Mouse (Mus musculus): Measurements from ENCODE around the gene Gm3033.
"Not testable (repeated sequence)": the region's sequence is repeated elsewhere in the genome, so short reads cannot be mapped to it uniquely, and the experiment has no call there.

Gene Gm3033

DNA sequence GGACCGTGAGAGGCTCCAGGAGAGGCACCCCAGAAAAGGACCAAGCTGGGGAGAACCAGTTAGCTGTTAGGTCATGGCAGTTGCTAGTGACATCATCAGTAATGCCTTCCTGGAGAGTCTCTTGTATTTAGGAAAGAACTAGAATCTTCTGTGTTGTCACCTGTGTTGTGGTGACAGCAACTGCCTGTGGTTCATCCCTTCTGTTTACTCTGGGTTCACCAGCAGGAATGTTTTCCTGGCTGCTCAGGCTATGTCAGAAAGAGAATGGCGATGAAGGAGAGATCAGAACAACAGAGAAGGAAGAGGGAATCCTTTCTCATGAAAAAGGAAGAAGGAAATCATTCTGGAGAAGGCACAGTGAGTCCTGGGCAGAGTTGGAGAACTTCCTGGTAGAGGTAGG lies at the start of gene Gm3033:
Gene Gm3033 (plus strand): TSS at position 301 of the 400 bp plus-strand sequence.
- DNase-seq (ENCODE audit: low spot score) = not testable (repeated sequence)

DNA sequence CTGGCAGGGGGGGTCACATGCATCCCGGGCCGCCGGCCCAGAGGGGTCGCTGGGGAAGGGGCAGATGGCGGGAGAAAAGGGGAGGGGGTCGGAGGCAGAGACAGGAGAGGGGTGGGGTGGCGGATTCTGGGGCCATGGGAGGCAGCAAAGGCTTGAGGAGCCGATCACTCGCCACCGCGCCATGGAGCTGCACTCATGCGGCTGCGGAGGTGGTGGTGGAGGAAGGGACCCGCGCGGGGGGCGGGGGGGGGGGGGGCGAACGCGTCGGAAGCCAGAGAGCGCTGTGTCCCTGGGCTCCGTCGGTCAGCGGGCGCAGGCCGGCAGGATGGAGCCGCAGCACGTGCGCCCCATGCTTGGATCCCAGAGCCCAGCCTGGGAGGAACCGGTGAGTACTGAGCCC lies 36.3 kb upstream of the Gm3033 start, which contains the start of gene Gm3002:
Gene Gm3002 (plus strand): TSS at position 301 of the 400 bp plus-strand sequence.
- DNase-seq (ENCODE audit: low spot score) = not testable (repeated sequence)

DNA sequence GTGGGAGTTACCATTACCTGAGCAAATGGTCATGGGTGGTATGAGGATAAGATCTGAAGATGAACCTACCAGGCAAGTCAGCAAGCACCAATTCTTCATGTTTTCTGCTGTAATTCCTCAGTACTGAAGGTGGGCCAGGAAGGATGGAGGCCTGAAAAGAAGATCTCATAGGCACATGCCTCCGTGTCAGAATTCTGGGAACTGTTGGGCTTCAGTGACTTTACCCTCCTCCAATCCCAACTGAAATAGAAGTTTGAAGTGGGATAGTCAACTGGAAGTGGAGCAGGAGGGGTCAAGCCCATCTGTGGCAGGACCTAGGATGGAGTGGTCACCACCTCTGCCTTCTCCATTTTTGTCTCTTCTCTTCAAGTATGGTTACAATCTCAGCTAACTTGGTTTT lies 37.8 kb downstream of the Gm3033 start, which contains the start of gene Gm2916:
Gene Gm2916 (plus strand): TSS at position 301 of the 400 bp plus-strand sequence.
- not testable (repeated sequence) for DNase-seq (ENCODE audit: low spot score)
